In the genomic region with DNA sequence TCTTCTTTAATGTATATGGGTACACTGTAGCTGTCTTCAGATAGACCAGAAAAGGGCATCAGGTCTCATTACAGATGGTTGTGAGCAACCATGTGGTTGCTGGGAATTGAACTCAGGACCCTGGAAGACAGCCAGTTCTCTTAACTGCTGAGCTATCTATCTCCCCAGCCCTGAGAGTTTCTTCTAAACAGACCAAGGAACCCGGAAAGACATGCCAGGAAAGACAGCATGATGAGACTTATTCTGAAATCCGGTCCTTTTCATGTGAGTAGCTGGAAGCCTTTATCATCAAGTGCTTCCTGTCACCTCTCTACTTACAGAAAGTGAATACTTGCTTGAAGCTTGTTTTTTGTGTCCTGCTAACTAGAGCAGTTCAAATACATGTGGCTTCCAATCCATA, we compare ENCODE assay signal across 16 mouse cellular contexts.
"Had no signal": no experiment of that assay in that cellular context is flagged by ENCODE, and none has a peak within 500 bp of the region (broad histone marks: within the 10 kb centered on the region; RNA-seq: fewer than 3 reads in every experiment).

No protein-coding gene starts in this region.

- H3K27ac ChIP-seq: neural tube, embryonic 13.5 days; neural tube, embryonic 15.5 days; stomach, embryonic 15.5 days; stomach, postnatal 0 days had no signal

- H3K4me2 ChIP-seq: neural tube, embryonic 13.5 days; neural tube, embryonic 15.5 days; stomach, embryonic 15.5 days had no signal

- H3K9ac ChIP-seq: neural tube, embryonic 13.5 days; neural tube, embryonic 15.5 days; stomach, embryonic 15.5 days had no signal

- H3K4me3 ChIP-seq: neural tube, embryonic 13.5 days; neural tube, embryonic 15.5 days; stomach, embryonic 15.5 days had no signal

- DNase-seq: retina, postnatal 1 day; right cerebral cortex, adult 18-20 months; right cerebral cortex, postnatal 14 days; right cerebral cortex, postnatal 25 days; right cerebral cortex, postnatal 4 days; spleen, adult 18-20 months; thymus, adult 18-20 months; thymus, adult 2 months; thymus, postnatal 14 days; thymus, postnatal 25 days; thymus, postnatal 36 days; thymus, postnatal 4 days had no signal

- H3K9me3 ChIP-seq: neural tube, embryonic 13.5 days; neural tube, embryonic 15.5 days; stomach, embryonic 15.5 days had no signal

- H3K27me3 ChIP-seq: neural tube, embryonic 13.5 days; neural tube, embryonic 15.5 days; stomach, embryonic 15.5 days had no signal
